Mouse (Mus musculus): ENCODE data around the gene Abhd17c. TPM values are rescaled to one million over a fixed set of nuclear protein-coding genes. Genes with fewer than 3 reads are reported as not detected.

Abhd17c gene
- total RNA-seq, 2 experiments from 2014 or later: 36.6 to 39.6 TPM

DNA sequence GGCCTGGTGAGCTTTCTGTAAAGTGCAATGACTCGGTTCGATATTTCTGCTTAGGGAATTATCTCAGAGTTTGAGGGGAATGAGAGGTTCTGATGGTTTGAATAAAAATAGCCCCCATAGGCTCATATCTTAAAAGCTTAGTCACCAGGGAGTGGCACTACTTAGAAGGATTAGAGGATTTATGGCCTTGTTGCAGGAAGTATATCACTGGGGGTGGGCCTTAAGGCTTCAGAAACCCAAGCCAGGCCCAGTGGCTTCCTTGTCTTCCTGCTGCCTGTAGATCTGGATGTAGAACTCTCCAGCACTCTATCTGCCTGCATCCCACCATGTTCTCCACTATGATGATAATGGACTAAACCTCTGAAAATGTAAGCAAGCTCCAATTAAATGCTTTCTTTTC, 7.7 kb upstream of the Abhd17c start:
- DNase-seq (ENCODE audit: low spot score in 2 of 2): no peak
- intact Hi-C loops (cut with DNase I): no loop called here

DNA sequence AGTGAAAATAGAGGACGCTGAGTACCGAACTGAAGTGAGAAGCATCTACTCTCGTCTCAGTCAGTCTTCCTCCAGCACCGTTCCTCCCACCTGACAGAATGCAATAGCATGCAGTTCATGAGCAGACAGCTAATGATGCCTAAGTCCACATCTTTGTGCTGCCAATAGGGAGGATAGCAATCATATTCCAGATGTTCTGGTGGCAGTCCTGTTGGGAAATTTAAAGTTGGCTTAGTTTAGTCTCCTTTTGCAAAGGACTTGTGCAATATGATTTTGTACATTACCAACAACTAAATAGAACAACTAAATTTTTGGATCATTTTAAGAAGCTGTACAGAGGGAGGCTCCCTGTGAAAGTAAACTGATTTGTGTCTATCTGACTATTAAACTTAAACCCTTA, 2.1 kb upstream of the Abhd17c start:
- DNase-seq (ENCODE audit: low spot score in 2 of 2): no peak
- intact Hi-C loops (cut with DNase I): loop anchor here (5.0 kb wide), 1 partner anchor 67 kb away; the partner anchor contains the start of gene Cemip

GRCm38 (mm10) chr7:84152821-84153220, 1.1 kb upstream of the Abhd17c start:
- intact Hi-C loops (cut with DNase I): loop anchor here (5.0 kb wide), 1 partner anchor 66 kb away; the partner anchor contains the start of gene Cemip

GRCm38 (mm10) chr7:84152374-84152773, 681 bp upstream of the Abhd17c start:
- DNase-seq (ENCODE audit: low spot score in 2 of 2): no peak
- intact Hi-C loops (cut with DNase I): loop anchor here (5.0 kb wide), 1 partner anchor 65 kb away; the partner anchor contains the start of gene Cemip

More at GRCm38 (mm10) chr7:84152821-84153220, 1.1 kb upstream of the Abhd17c start:
- DNase-seq (ENCODE audit: low spot score in 2 of 2): no peak

DNA sequence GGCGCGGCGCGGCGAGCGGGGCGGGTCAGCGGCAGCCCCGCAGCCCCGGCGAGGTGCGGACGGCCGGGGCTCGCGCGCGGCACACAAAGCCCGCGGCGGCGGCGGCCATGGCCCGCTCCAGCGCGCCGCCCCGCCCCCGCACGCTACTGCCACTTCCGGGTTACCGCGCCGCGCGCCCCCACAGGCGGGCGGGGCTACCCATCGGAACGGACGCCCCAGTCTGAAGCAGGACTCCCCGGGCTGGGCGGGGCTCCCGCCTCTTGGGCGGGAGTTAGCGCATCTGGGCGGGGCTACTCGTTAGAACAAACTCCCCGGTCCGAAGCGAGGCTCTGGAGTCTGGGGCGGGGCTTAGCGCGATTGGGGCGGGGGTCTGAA, 254 bp upstream of the Abhd17c start:
- DNase-seq (ENCODE audit: low spot score in 2 of 2): peak; percentile 86 to 92
- intact Hi-C loops (cut with DNase I): loop anchor here (5.0 kb wide), 1 partner anchor 65 kb away; the partner anchor contains the start of gene Cemip

GRCm38 (mm10) chr7:84150361-84151000, 1.2 kb downstream of the Abhd17c start:
- intact Hi-C loops (cut with DNase I): loop anchor here (5.0 kb wide), 1 partner anchor 63 kb away; the partner anchor contains the start of gene Cemip

DNA sequence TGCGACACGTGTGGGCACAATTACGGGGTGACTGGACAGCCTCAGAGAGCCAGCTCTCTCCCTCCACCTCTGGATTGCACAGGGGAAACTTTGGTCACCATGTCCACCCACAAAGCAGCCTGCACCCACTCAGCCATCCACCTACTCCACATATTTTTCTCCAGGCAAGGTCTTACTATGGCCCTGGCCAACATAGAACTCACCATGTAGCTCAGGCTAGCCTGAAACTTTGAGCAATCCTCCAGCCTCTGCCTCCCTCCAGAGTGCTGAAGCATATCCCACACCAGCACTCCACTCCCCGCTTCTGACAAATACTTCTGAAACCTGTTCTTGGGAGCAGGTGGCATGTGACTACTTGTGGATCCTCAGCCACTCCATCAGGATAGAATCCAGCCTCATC, 1.9 kb downstream of the Abhd17c start:
- intact Hi-C loops (cut with DNase I): loop anchor here (5.0 kb wide), 1 partner anchor 63 kb away; the partner anchor contains the start of gene Cemip
- no peak for DNase-seq (ENCODE audit: low spot score in 2 of 2)

More at GRCm38 (mm10) chr7:84150361-84151000, 1.2 kb downstream of the Abhd17c start:
- no peak for DNase-seq (ENCODE audit: low spot score in 2 of 2)

DNA sequence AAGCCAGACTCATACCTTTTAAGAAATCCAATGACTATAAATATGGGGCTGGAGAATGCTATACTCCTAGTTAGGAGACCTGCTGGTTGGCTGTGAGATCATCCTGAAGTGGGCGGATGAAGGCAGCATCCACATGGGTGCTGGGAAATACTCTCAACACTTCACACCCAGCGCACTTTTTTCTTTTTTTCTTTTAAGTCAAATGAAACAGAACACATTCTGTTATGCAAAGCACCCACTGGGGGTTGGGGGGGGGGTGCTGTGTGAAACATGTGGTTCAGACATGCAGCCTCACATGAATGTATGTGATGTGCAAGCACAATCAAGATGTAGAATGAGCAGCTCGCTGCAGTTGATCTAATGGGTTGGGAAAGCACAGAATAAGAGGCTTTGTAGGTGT, 2.8 kb downstream of the Abhd17c start:
- DNase-seq (ENCODE audit: low spot score in 2 of 2): no peak
- intact Hi-C loops (cut with DNase I): no loop called here

GRCm38 (mm10) chr7:84147746-84148145, 3.9 kb downstream of the Abhd17c start:
- intact Hi-C loops (cut with DNase I): no loop called here

GRCm38 (mm10) chr7:84145633-84146032, 6.1 kb downstream of the Abhd17c start:
- no peak for DNase-seq (ENCODE audit: low spot score in 2 of 2)
- intact Hi-C loops (cut with DNase I): no loop called here

More at GRCm38 (mm10) chr7:84147746-84148145, 3.9 kb downstream of the Abhd17c start:
- no peak for DNase-seq (ENCODE audit: low spot score in 2 of 2)

DNA sequence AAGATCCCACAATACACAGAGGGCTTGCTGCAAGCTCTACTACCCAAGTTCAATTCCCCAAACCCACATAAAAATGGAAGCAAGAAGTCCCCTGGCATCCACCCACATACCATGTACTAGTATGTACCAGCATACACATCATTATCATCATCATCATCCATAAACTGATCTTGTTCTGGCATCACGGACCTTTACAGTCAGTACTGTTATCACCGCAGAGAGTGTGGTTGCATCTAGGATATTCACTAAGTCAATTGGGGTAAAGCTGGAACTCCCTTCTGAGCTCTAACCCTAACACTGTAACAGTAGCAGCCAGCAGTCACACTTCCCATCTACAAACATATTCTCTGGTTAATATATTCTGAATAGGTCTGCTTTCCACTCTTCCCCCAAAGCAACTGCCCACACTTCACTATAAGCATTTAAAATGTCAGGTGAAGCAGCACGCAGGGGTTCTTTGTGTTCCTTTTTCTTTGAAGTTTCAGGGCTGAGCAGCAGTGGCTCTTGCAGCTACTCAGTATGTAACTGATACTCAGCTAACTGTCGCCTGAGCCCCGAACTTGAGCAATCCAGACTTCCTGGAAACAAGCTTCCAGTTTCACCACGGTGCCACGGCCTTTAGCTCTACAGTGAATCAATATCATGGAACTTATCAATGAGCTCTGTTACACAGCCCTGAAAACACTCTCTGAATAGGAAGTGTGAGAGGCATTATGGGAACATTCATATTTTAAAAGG, 8.8 kb downstream of the Abhd17c start:
- intact Hi-C loops (cut with DNase I): no loop called here
- DNase-seq (ENCODE audit: low spot score in 2 of 2): no peak

DNA sequence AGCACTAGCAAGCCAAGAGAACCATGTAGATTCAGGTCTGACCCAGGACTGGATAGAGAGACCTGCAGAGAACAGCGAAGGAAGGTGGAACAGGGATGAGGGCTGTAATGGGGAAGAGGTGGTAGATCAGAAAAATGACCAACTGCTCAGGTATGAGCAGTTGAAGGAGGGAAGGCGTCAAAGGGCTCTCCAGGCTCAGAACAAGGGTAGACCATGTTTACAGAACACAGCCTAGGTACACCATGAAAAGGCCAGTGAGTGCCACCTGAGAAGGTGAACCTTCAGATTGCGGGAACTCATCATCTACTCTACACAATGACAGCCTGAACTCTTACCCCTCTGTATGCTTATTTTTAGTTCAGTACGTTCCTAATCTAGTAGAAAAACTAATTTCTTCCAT, 9.5 kb downstream of the Abhd17c start:
- intact Hi-C loops (cut with DNase I): no loop called here
- DNase-seq (ENCODE audit: low spot score in 2 of 2): no peak

- intact Hi-C loops (cut with DNase I): no loop called here
- DNase-seq (ENCODE audit: low spot score in 2 of 2): no peak
Measured at GRCm38 (mm10) chr7:84139566-84139965, 12.1 kb downstream of the Abhd17c start.

GRCm38 (mm10) chr7:84138731-84139130, 13.0 kb downstream of the Abhd17c start:
- intact Hi-C loops (cut with DNase I): no loop called here
- DNase-seq (ENCODE audit: low spot score in 2 of 2): no peak

GRCm38 (mm10) chr7:84137779-84138178, 13.9 kb downstream of the Abhd17c start:
- peak; percentile 44 to 45 for DNase-seq (ENCODE audit: low spot score in 2 of 2)
- intact Hi-C loops (cut with DNase I): no loop called here

DNA sequence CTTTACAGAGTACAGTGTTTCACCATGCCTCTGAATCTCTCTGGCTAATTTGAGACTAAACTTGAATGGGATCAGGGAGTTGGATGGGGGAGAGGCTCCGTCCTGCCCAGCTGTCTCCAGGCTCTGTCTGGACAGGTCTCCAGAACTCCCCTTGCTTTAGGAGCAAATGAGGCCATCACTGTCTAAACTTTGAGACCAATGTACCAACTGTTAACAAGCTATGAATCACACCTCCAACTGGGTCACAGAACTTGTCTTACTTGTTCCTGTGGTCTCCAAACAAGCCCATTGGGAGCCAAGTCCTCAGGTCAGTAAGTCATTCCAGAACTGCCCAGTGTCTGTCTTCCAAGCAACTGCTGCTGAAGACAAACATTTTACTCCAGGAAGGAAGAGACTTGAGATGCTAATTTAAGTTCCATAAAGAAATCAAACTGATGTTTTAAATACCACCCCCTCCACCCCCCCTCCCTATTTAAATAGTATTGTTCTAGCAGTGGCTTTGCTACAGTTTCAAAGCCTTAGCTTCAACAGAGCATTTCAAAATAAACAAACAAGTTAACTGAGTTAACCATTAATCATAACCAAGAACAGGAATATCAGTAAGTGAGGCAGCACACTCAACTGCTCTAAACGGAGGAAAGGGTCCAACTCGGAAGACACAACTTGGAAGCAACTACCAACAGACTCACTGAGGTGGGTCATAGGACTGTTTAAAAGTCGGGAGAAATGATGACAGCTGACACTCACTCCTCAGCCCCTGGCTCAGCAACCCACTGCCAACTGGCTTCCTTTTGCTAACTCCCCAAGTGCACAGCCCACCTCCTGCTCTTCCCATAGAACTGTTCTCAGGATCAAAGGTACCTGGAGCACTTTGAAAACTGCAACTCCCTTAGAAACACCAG, 15.6 kb downstream of the Abhd17c start:
- intact Hi-C loops (cut with DNase I): no loop called here
- DNase-seq (ENCODE audit: low spot score in 2 of 2): no peak

GRCm38 (mm10) chr7:84132704-84133103, 19.0 kb downstream of the Abhd17c start:
- intact Hi-C loops (cut with DNase I): no loop called here
- DNase-seq (ENCODE audit: low spot score in 2 of 2): no peak

- no peak for DNase-seq (ENCODE audit: low spot score in 2 of 2)
- intact Hi-C loops (cut with DNase I): no loop called here
Measured at GRCm38 (mm10) chr7:84131736-84132135, 20.0 kb downstream of the Abhd17c start.

DNA sequence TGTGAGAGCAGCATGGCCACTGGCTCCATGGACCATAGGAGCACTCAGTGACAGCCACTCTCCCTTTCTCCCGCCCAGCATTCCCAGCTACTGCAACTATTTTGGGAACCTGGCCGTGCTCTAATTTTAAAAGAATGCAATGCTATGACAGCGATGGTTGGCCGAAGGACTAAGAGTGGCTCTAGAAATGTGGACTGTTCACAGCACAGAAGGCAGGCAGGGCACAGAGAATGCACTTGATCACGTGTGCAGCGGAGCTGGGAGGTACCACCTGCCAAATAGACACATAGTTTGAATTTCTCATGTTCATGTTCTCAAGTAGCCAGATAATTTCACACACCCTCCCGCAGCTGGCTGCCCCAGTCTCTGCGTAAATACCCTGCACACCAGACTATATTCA, 23.0 kb downstream of the Abhd17c start:
- intact Hi-C loops (cut with DNase I): no loop called here
- DNase-seq (ENCODE audit: low spot score in 2 of 2): peak in 1 of 2 experiments; percentile 20

GRCm38 (mm10) chr7:84125730-84126129, 26.0 kb downstream of the Abhd17c start:
- DNase-seq (ENCODE audit: low spot score in 2 of 2): no peak
- intact Hi-C loops (cut with DNase I): no loop called here
